Mouse (Mus musculus) ZHBTc4 (cell line): Measurements from ENCODE around the gene Gm11011.

Experiments used
- DNase-seq: peaks from one replicate; pipeline ENCODE4 v3.0.0-alpha.2; 2011; ENCODE audit warnings: low read depth, low spot score

Gene Gm11011

GRCm38 (mm10) chr2:169589697-169590096 lies 2.2 kb upstream of the Gm11011 start:
- no peak for DNase-seq

- no peak for DNase-seq
Measured at GRCm38 (mm10) chr2:169586688-169587087, 857 bp downstream of the Gm11011 start.

- peak; percentile 20 for DNase-seq
Measured at GRCm38 (mm10) chr2:169585631-169586285, 1.8 kb downstream of the Gm11011 start.

DNA sequence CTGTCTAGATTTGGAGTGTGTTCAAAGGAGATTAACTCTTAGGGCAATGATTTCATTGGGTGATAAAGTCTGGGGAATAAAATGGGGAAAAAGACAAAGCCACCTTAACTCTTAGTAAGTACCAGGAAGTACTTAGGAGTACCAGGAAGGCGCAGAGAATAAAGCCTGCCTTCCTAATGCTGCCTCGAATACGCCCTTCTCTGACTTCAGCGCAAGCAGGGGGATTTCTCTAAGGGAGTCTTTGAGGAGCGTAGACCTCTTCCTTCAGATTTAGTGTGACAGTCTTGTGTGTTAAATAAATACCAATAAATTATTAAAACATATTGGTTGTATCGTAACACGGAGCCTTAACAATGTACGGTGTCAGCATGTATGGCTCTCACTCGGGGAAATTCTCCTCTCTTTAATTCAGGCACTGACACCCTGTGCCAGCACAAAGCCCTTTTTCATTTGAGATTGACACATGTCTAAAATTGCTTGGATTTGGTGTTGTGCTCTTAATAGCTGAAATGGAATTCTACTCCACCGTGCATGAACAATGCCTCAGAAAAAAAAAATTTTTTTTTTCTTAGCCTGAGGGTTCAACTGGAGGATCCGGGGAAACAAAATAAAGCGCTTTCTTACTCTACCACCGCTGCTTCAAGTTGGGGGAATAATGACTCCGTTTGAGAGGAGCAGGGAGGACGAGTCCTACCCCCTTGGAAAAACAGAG lies 2.6 kb downstream of the Gm11011 start:
- DNase-seq, result no peak

DNA sequence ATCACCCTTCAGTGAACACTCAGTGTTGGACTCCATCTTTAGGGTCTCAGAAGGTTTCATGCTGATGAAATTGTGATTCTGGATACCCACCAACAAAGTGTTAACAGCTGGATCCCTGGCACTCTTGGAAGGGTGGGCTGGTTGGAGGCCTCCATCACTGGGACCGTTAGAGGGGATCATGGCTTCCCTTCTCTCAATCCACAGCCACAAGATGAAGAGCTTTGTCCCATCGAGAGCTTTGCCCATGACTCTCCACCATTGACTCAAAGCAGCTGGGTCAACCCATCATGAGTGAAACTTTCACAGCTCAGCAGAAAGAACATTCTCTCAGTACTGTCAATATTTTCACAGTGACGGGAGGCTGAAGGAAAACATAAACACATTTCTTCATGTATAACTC lies 4.1 kb downstream of the Gm11011 start:
- no peak for DNase-seq

GRCm38 (mm10) chr2:169577508-169578196 lies 9.9 kb downstream of the Gm11011 start:
- DNase-seq, result no peak

DNA sequence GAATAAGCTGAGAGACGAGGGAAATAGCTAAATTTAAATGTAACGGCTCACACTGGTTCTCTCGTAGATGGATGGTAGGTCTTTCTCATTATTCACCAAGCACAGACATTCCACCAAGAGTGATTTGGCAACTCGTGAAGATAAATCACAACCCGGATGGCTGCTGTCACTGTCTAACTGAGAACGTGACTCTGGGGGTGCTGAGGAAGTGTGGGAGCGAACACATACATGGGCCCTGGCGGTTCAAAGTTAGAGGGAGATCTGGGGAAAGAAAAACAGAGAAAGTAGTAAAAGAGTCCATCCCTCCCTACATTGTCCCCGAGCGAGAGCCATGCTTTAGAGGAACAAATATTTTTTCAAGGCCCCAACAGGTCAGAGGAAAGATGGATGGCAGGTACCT lies 17.5 kb downstream of the Gm11011 start:
- no peak for DNase-seq

DNA sequence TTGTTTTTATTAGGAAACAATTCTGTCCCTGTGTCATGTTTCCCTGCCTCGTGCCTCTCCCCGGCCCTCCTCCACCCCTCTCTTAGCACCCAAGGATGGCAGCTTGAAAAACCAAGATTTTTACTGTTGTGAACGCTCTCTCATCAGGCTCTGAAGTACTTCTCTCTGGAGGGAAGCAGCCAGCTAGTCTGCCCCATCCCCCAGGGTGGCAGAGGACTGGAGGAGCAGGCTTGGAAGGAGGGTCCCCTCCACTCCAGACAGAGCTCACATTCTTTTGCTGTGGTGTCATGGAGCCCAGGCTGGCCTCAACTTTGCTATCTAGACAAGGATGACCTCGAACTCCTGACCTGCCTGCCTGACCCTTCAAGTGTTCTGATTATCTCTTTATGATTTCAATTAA lies 21.4 kb downstream of the Gm11011 start:
- no peak for DNase-seq

- no peak for DNase-seq
Measured at GRCm38 (mm10) chr2:169565751-169566150, 21.8 kb downstream of the Gm11011 start.

- no peak for DNase-seq
Measured at GRCm38 (mm10) chr2:169545674-169546073, 41.9 kb downstream of the Gm11011 start.

DNA sequence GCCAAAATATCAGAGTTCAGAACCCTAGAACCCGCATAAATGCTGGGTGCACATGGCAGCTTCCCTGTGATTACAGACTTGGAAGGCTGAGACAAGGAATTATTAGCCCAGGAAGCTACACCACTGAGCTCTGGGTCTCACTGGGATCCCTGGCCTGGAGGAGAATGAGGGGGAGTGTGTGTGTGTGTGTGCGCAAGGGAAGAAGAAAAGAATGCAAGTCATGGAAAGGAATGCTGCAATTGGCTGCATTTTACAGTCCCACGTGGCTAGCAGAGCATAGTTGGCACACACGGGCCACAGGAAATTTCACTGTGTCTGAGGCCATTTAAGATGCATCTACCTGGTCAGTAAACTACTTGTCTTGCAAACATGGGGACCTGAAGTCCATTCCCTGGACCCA lies 48.6 kb downstream of the Gm11011 start:
- no peak for DNase-seq
